Mouse (Mus musculus) CD4-positive, CD25-positive, alpha-beta regulatory T cell, adult 4 months (primary cell): ENCODE results near the gene Gm19935. TPM values are rescaled to one million over a fixed set of nuclear protein-coding genes. Genes with fewer than 3 reads are reported as not detected.

Experiments used
- ATAC-seq: one replicate; pipeline ENCODE4 v1.8.0; 2017
- polyA plus RNA-seq, 2 experiments: library from polyadenylated mRNA; unstranded; fragments of 100-300 nt; shearing (Covaris generic); gene quantifications; one replicate each; pipeline ENCODE4 v1.2.1; 2017

The Gm19935 gene
- polyA plus RNA-seq, 2 experiments from 2014 or later: not detected

DNA sequence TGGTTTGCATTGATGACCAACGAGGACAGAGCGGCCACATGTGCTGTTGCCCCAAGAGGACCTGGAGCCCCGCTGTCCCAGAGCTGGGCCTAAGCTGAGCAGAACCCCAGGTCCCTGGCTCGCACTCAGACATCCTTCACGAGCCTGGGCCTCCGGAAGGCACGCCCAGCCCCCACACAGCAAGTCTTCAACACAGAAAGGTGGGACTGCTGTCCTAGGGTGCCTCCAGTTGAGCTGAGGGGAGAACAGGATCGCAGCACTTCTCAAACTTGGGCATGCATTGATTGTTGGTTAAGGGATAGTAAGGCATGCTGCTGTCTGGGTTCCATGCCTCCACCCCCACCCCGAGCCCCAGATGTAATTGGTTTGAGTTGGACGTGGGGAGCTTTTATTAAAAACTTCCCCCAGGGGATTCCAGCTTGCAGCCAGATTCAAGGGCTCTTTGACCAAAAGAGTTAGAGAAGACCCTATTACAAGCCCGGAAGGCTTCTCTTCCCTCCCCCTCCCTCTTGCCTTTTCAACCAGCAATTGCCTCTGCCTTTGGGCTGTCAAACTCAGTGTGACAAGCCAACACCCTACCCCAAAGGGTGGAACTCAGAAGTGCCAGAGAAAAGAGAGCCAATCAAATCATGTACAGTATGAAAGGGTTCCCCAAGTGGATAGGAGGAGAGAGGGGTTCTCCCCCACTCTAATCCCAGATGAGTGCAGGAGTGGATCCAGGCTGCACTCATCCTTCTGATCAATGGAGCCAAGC, 12.0 kb upstream of the Gm19935 start:
- peak; percentile 44 for ATAC-seq

DNA sequence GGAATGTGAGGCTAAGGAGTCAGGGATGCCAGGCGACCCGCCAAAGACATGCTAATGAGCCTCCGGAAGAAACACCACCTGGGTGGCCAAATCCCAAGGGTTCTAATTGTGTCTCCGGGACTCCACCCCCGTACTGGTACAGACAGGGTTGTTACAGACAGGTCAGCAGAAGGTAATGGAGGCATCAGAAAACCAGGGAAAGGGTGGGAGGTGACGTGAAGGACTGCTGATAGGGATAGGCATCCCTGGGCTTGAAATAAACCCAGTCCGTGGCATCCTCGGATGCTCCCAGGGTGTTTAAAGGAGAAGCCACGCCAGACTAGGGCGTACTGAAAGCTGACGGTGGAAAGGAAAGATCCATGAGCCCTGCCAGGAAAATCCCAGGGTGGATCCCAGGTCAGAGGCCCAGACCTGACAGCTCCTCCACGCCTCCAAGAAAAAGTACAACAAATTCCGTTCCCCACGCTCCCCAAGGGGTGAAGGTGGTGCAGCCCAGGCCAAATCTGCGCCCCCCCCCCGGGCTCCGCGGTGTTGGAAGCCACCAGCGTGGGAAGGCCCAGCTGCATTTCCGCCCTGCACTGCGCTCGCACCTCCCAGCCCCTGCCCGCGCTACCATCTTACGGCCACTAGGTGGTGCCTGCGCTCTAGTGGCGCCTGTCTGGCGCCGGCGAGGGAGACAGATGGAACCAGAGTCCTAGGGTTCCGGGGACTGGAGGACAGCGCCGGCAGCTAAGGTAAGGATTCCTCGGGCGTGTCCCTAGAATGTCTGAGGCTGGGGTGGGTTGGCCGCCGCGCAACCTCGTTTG, 11.2 kb upstream of the Gm19935 start, which contains the start of gene Chd9:
Gene Chd9, plus strand, starts transcription at position 172 of the 806 bp plus-strand sequence.
- peak; percentile 91 for ATAC-seq

DNA sequence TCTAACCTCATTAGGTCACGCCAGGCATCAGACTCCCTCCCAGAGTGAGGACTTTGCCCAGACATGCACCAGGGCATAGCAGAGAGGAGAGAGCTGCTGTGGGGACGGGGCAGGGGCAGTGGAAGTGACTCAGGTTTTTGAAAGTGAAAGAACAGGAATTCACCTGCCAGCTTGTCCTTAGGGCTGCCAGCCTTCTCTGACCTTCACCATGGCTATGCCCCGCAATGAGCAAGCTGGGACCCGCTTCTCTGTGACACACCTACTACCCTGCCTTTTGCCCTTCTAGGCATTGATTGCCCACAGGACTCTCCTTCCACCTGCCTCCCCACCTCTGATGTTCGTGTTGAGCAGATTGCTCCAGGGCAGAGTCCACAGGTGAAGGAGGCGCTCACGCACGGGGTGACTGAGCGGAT, 8.3 kb upstream of the Gm19935 start:
- ATAC-seq: no peak

DNA sequence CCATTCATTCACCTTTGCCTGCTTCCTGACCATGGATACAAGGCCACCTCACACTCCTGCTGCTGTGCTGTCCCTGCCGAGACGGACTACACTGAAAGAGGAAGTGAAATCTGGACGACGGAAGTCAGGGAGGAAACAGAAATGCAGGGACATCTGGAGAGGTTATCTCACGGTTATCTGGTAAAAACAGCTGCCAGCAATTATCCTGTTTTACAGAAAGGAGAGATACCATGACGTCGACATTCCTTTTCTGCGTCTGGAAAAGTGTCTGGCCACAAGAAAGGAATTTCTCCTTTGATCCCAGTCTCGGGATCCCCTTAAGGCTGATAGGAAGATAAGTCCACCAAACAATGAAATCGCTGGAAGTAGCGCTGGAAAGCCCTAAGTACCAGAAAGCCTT, 5.2 kb upstream of the Gm19935 start:
- ATAC-seq: no peak

DNA sequence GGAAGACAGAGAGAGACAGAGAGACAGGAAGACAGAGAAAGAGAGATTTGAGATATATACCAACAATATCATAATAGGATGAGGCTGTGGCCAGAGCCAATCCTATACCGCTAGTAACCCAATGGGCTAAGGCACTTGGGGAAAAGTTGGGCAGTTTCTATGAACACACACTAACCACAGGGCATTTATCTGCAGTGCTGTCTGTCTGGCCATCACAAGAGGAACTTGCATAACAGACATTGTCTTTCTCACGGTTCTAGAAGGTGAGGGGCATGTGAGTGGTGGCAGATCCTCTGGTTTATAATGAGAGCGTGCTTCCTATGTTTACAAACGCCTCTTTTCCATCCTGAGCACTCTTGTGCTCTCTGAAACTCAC, 3.1 kb upstream of the Gm19935 start:
- no peak for ATAC-seq

DNA sequence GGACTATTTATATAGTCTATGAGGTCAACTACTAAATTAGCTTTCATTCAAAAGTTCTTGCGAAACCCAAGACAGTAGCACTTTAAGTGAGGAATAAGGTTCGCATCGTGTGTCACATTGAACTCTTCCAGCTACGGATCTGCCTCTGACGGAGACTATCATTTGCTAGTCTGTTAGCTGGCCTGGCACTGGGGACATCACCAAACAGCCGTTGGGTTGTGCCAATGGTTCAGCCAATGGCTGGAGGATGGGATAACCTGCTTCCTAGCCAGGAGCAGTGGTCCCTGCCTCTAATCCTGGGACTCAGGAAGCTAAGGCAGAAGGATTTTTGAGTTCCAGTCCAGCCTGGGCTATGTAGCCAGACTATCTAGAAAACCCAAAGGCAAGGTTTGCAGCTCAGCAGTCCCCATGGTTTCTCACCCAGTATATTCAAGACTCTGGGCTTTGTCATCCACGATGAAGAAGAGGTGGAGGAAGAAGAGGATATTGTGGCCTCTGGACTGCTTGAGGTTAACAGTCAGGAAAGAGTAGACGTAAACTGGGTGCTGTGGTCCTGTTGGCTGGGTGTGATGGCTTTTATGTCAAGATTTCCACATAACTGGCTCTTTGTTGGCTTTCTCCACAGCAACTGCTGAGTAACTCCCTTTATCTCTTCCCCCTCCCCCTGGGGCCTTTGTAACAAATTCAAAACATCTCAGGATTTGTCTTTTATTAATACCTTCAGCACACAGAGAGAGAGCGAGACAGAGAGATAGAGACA, 2.5 kb upstream of the Gm19935 start:
- no peak for ATAC-seq

DNA sequence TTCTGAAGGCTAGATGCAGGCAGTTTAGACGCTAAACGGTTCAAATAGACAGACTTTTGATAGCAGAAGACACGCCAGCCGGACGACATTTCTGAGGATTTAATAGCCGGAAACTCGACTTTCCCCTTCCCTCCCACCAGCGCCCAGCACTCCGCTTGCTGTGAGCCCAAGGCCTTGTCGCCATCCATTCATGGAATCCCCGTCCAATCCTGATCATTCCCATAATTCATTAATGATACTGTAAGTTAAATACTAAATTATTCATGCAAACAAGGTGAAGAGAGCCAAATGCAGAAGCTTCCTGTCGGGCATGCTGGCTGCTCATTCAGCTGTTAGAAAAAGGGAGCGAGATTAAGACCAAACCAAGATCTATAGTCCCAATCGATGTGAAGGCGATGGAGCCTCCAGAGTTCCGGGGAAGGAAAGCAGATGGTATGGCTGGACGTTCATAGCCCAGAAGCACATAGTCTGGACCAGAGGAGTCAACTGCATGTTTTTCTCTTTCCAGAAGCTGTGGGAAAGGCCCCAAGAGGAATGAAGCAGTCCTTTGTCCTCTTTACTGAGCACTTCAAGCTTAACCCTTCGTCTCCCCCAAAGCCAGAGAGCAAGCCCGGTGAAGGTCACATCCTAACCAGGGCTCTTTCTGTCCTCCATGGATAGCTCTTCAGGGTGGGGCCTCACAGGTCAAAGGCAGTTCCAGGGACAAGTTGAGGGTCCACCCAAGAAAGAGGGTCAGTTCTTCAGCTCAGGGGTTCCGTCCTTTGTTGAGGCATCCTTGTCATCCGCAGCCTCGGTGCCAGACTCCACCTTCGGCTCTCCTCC, 921 bp downstream of the Gm19935 start:
- ATAC-seq: no peak

DNA sequence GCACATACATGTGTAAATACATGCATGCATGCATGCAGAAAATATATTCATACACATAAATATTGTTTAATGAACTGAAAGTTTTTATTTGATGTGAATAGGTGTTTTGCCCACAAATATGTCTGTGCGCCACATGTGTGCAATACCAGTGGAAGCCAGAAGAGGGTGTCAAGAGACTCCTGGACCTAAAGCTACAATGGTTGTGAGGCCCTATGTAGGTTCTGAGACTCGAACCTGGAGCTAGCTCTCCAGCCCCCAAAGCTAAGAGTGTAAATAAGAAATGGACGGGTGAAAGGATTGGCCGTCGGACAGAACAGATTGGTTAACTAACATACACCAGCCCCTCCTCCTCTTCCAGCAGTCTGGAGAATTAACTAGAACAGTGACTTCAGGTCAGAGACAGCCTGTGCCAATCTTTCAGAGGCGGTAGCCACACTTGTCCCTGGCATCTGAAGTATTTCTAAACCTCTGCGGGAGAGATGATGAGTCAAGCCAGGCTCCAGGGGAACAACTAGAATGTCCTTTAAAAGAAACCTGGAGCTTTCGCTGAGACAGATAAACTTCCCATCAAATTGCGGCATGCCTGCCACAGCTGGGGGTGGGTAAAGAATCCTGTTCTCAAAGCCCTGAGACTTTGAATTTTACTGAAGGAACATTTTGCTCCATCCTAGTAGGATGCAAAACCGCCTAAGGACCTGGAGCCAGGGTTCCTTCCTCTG, 3.4 kb downstream of the Gm19935 start:
- ATAC-seq: no peak

DNA sequence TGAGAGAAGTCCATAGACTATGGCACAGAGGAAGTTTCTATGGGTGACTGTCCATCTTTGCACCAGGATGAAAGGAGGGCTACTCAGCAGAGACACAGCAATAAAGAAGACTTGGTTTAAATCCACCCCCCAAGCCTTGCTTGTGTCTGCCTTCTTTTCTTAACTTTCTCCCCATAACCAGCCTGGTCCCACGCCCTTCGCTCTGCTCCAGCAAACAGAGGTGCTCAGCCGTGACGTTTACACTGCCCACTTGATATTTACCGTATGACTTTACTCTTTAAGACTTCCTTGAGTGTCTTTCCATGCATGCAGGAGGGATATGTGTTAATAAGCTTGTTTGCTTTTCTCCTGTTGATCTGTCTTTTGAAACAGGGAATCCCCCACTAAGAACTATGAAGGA, 17.7 kb downstream of the Gm19935 start:
- no peak for ATAC-seq

DNA sequence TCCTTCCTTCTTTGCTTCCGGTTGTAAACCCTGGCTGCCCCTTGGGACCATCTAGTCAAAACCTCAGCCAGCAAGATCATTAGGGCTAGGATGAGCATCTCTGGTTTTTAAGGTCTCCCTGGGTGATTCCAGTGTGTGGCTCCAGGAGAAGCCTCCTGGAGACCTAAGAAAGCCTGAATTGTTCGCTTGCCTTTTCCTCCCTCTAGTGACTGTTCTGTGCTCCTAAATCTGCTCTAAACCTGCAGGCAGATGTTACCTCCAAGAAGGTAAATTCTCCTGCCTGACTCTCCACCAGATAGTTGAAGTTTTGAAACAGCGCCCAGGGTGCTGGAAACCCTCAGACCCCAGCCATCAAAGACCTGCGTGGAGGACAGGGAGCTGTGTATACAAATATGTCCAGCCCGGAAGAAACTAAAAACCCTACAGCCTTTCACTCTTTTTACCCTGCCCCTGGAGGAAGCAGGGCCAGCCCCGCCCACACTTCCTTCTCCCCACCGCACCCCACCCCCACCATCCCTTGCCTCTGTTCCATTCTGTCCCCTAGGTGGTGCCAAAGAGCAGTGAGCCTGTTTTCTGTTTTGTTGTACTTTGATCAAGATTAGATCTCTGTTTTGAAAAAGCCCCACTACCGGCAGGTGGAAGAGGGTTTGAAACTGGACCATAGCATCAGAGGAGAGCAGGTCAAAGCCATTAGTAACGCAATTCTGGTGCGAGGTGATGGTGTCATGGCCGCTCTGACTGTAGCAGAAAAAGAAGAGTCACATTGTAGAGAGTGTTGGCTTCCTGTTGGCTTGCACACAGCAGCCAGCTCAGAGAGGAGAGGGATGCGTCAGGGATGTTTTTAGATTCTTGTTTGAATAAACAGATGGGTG, 22.0 kb downstream of the Gm19935 start:
- ATAC-seq: peak; percentile 89

DNA sequence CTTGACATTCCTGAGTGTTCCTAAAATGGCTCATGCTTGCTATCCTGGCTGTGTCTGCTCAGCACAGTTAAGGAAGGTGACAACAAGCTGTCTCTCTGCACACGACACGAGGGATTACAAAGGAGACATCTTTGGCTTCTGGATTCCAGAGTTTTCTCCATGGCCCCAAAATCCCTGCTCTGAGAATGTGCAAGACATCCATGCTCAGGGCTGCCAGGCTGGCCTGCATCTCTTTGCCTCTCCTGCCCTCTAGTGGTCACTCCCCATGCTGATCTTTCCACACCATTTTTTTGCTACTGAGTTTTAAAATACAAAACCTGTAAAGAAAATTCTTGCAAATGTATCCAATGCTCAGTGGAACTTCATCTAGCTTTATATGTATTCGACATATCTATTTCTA, 23.5 kb downstream of the Gm19935 start:
- ATAC-seq: peak; percentile 32

DNA sequence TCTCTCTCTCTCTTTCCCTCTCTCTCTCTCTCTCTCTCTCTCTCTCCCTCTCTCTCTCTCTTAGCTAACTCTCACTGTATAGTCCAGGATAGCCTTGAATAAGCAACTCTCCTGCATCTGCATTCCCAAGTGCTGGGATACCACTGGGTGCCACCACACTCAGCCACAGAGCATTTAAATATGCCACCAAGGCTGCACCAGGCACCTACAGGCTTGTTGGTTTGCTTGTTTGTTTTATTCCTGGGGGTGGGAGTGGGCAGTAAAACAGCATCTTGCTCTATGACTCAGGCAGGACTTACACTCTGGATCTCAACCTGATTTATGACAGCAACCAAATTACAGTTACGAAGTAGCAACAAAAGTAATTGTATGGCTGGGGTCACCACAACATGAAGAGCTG, 25.6 kb downstream of the Gm19935 start:
- ATAC-seq: no peak

DNA sequence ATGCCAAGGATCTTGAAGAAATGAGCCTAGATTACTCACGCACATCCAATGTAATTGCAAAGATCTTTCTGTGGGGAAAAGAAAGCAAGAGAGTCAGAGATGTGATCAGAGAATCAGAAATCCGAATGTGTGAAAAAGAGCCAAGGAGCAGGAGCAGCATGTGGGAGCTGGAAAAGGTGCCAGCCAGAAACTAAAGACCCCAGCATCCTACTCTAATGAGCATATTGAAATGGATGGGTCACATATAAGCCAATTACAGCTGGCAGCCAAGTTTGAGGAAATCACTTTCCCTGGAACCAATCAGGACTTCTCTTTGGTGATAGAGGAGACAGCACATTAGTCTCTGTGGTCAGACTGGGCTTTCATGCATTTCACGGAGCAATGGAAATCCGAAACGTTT, 47.4 kb downstream of the Gm19935 start:
- ATAC-seq: no peak

Other genes with a start within 250 kb of the Gm19935 start
- gene Chd9, start 11.0 kb upstream of the Gm19935 start, polyA plus RNA-seq: 100 to 1,000 TPM; 195 to 267 TPM